Mouse (Mus musculus): ENCODE data around the gene Tomm40l.

DNA sequence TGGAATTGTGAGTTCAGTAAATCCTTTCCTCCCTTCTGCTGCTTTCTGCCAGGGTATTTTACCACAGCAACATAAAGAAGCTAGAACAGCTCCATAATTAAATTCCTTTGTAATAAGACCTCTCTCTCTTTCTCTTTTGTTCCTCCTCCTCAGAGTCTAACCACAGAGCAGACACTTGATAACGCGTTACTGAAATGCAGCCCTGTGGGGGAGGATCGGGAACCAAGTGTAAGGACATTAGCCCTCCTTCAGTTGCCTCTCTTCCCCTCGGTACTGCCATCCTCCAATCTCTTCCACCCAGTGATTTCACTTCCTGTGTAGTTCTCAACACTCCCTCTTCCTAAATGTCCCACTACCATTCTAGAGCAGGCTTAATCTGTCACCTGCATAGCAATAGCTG is 12.9 kb downstream of the Tomm40l start:
- TF ChIP-seq MAFK (IDR thresholded peaks at IDR 0.05; ENCODE audit: insufficient read depth, low read depth, low read length) (no peak), HCFC1 (IDR thresholded peaks at IDR 0.05; ENCODE audit: borderline replicate concordance, insufficient read depth, low read length) (no peak)
